ENCODE assay signal across 22 mouse cellular contexts in the genomic region with DNA sequence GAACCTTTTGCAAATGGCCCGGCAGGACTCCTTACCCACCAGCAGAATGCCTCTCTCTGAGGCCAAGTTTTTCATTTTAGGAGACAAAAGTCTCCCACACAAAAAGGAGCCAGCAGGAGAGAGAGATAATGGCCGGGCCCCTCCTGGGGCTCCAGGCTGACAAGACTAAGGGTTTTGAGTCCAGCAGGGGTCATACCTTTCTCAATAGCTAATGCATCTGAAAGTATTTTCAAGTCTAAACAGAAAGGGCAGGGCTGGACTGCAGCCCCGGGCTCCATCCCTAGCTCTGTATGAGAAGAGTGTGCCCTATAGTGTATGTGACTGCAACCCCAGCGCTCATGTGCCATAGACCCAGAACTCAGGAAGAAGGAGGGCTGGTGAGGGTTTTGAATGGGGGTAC.
DNase-seq lines count a peak whose midpoint lies in the region; ATAC-seq lines count a peak whose summit lies in the region.
"Had no signal": no experiment of that assay in that cellular context is flagged by ENCODE, and none has a peak within 500 bp of the region (broad histone marks: within the 10 kb centered on the region; RNA-seq: fewer than 3 reads in every experiment).

No protein-coding gene starts in this region.

- H3K4me2 ChIP-seq in neural tube, embryonic 15.5 days = no peak overlapping the region
- H3K4me2 ChIP-seq in forebrain, embryonic 12.5 days = 0 out of 2 replicates have a peak overlapping the region, but pooled peaks have one; percentile 36
- no peak overlapping the region for H3K4me2 ChIP-seq in midbrain, embryonic 11.5 days
- no peak overlapping the region for H3K4me2 ChIP-seq in kidney, embryonic 14.5 days (replicated peaks; ENCODE audit: low read depth, low read length)
- H3K4me2 ChIP-seq: embryonic facial prominence, embryonic 15.5 days; hindbrain, embryonic 15.5 days; liver, embryonic 13.5 days had no signal

- WGBS in neural tube, embryonic 15.5 days = 12% methylated on average over 4 of the region's 4 CpGs
- 3% methylated on average over 4 of the region's 4 CpGs for WGBS in forebrain, embryonic 12.5 days
- 8% methylated on average over 4 of the region's 4 CpGs for WGBS in midbrain, embryonic 11.5 days
- WGBS in kidney, embryonic 14.5 days = 37% methylated on average over 4 of the region's 4 CpGs

- no peak overlapping the region for H3K27ac ChIP-seq in neural tube, embryonic 15.5 days (replicated peaks)
- H3K27ac ChIP-seq in forebrain, embryonic 12.5 days = peak overlapping the region; percentile 62
- H3K27ac ChIP-seq in midbrain, embryonic 11.5 days (ENCODE audit: low read depth, low read length) = peak overlapping the region; percentile 35
- H3K27ac ChIP-seq in kidney, embryonic 14.5 days (ENCODE audit: low read depth, low read length) = no peak overlapping the region
- H3K27ac ChIP-seq: embryonic facial prominence, embryonic 15.5 days; hindbrain, embryonic 15.5 days; liver, embryonic 13.5 days; neural tube, embryonic 13.5 days; stomach, postnatal 0 days had no signal

- no peaks in the 10 kb centered on the region for H3K36me3 ChIP-seq in neural tube, embryonic 15.5 days
- no peaks in the 10 kb centered on the region for H3K36me3 ChIP-seq in forebrain, embryonic 12.5 days (replicated peaks)
- no peaks in the 10 kb centered on the region for H3K36me3 ChIP-seq in midbrain, embryonic 11.5 days (ENCODE audit: control insufficient read depth, insufficient read depth, low read length)
- H3K36me3 ChIP-seq in kidney, embryonic 14.5 days (ENCODE audit: control insufficient read depth, insufficient read depth, low read length) = no peaks in the 10 kb centered on the region
- H3K36me3 ChIP-seq: embryonic facial prominence, embryonic 15.5 days; G1E; hindbrain, embryonic 15.5 days; liver, embryonic 13.5 days; neural tube, embryonic 13.5 days had no signal

- no peaks in the 10 kb centered on the region for H3K9me3 ChIP-seq in neural tube, embryonic 15.5 days (replicated peaks)
- H3K9me3 ChIP-seq in forebrain, embryonic 12.5 days = no peaks in the 10 kb centered on the region
- no peaks in the 10 kb centered on the region for H3K9me3 ChIP-seq in midbrain, embryonic 11.5 days (ENCODE audit: control insufficient read depth, low read length)
- no peaks in the 10 kb centered on the region for H3K9me3 ChIP-seq in kidney, embryonic 14.5 days (ENCODE audit: control insufficient read depth, low read length)
- H3K9me3 ChIP-seq: embryonic facial prominence, embryonic 15.5 days; hindbrain, embryonic 15.5 days; liver, embryonic 13.5 days; neural tube, embryonic 13.5 days had no signal

- H3K4me1 ChIP-seq in neural tube, embryonic 15.5 days = peaks cover 29% of the 10 kb centered on the region
- peaks cover 28% of the 10 kb centered on the region for H3K4me1 ChIP-seq in forebrain, embryonic 12.5 days
- peaks cover 21% of the 10 kb centered on the region for H3K4me1 ChIP-seq in midbrain, embryonic 11.5 days (ENCODE audit: control insufficient read depth, insufficient read depth, low read length)
- H3K4me1 ChIP-seq in kidney, embryonic 14.5 days (ENCODE audit: control insufficient read depth, insufficient read depth, low read length) = no peaks in the 10 kb centered on the region
- H3K4me1 ChIP-seq: embryonic facial prominence, embryonic 15.5 days; liver, embryonic 13.5 days had no signal

- intact Hi-C loops in left cerebral cortex, postnatal 36 days (cut with DNase I) = no loop called here

- no peak overlapping the region for H3K4me3 ChIP-seq in neural tube, embryonic 15.5 days (replicated peaks)
- no peak overlapping the region for H3K4me3 ChIP-seq in forebrain, embryonic 12.5 days (replicated peaks)
- H3K4me3 ChIP-seq in midbrain, embryonic 11.5 days (ENCODE audit: low read depth, low read length) = no peak overlapping the region
- H3K4me3 ChIP-seq in kidney, embryonic 14.5 days (ENCODE audit: low read length) = no peak overlapping the region
- H3K4me3 ChIP-seq: embryonic facial prominence, embryonic 15.5 days; hindbrain, embryonic 15.5 days; liver, embryonic 13.5 days; neural tube, embryonic 13.5 days had no signal

- H3K9ac ChIP-seq in neural tube, embryonic 15.5 days (replicated peaks) = no peak overlapping the region
- no peak overlapping the region for H3K9ac ChIP-seq in forebrain, embryonic 12.5 days
- H3K9ac ChIP-seq in midbrain, embryonic 11.5 days (ENCODE audit: low read length) = no peak overlapping the region; the same call in 1 of the 2 replicates
- H3K9ac ChIP-seq in kidney, embryonic 14.5 days (ENCODE audit: low read depth, low read length) = no peak overlapping the region
- H3K9ac ChIP-seq: embryonic facial prominence, embryonic 15.5 days; hindbrain, embryonic 15.5 days; liver, embryonic 13.5 days; neural tube, embryonic 13.5 days had no signal

- peak; percentile 30 for DNase-seq in neural tube, embryonic 10.5 days (ENCODE audit: extremely low spot score, low spot score)
- DNase-seq in midbrain, embryonic 11.5 days (ENCODE audit: low spot score, missing footprints) = peak; percentile 90
- peak; percentile 19 for DNase-seq in retina, postnatal 1 day
- DNase-seq in left cerebral cortex, postnatal 36 days (ENCODE audit: low spot score in 2 of 2) = no peak
- no peak for DNase-seq in T-cell, adult 2 months (ENCODE audit: low spot score)
- DNase-seq: adrenal gland, postnatal 36 days; cerebellum, postnatal 25 days; gastrocnemius, postnatal 10 days; kidney, adult 18-20 months; layer of hippocampus, postnatal 36 days; left cerebral cortex, postnatal 4 days; liver, embryonic 13.5 days; spleen, adult 18-20 months; thymus, postnatal 36 days had no signal

- peaks cover 2% of the 10 kb centered on the region; the same call in 1 of the 2 replicates for H3K27me3 ChIP-seq in neural tube, embryonic 15.5 days (replicated peaks)
- peaks cover 8% of the 10 kb centered on the region; the same call in 1 of the 2 replicates for H3K27me3 ChIP-seq in forebrain, embryonic 12.5 days
- no peaks in the 10 kb centered on the region for H3K27me3 ChIP-seq in midbrain, embryonic 11.5 days (ENCODE audit: control insufficient read depth, insufficient read depth, low read length)
- peaks cover 13% of the 10 kb centered on the region; the same call in 1 of the 2 replicates for H3K27me3 ChIP-seq in kidney, embryonic 14.5 days (ENCODE audit: control insufficient read depth, insufficient read depth, low read length)
- H3K27me3 ChIP-seq: embryonic facial prominence, embryonic 15.5 days; hindbrain, embryonic 15.5 days; liver, embryonic 13.5 days had no signal

- ATAC-seq in neural tube, embryonic 15.5 days (ENCODE audit: low FRiP score) = no peak
- no peak for ATAC-seq in forebrain, embryonic 12.5 days (ENCODE audit: low FRiP score)
- peak; percentile 80 for ATAC-seq in midbrain, embryonic 11.5 days (ENCODE audit: low FRiP score)
- ATAC-seq in kidney, embryonic 14.5 days (ENCODE audit: low FRiP score, low TSS enrichment) = no peak

Comparison
In these comparisons a context has a peak if more than half of its experiments do, and no peak if none do; other contexts are left out.
1. DNase-seq: peak in neural tube, embryonic 10.5 days (single experiment), midbrain, embryonic 11.5 days (single experiment) and retina, postnatal 1 day (single experiment); none in left cerebral cortex, postnatal 36 days (0 of 2) and T-cell, adult 2 months (single experiment).
2. H3K27ac ChIP-seq: peak in forebrain, embryonic 12.5 days (single experiment) and midbrain, embryonic 11.5 days (single experiment); none in neural tube, embryonic 15.5 days (single experiment) and kidney, embryonic 14.5 days (single experiment).